In the genomic region with DNA sequence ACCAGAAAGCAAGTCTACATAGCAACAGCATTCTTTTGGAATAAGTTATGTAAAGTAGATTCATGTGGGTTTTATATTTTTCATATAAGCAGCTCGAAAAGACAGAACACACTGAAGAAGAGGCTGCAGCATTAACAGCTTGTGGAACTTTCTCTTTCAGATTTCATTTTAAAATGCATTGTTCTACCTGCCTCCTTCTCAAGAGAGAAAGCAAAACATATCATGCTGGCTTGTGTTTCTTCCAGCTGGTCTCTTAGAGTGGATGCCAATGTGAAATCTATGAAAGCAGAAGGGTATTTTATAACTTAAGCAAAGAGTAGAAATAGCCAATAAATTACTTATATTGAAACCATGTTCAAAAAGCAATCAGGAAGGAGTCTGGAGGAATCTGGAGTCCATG, we compare ENCODE assay signal across 28 mouse cellular contexts.
DNase-seq lines count a peak whose midpoint lies in the region; ATAC-seq and TF ChIP-seq lines count a peak whose summit lies in the region.
"Had no signal": no experiment of that assay in that cellular context is flagged by ENCODE, and none has a peak within 500 bp of the region (broad histone marks: within the 10 kb centered on the region; RNA-seq: fewer than 3 reads in every experiment).

No protein-coding gene starts in this region.

- no peaks in the 10 kb centered on the region for H3K27me3 ChIP-seq in forebrain, postnatal 0 days (ENCODE audit: insufficient read depth, low read length)
- no peaks in the 10 kb centered on the region for H3K27me3 ChIP-seq in forebrain, embryonic 11.5 days (ENCODE audit: control insufficient read depth, insufficient read depth, low read length)
- H3K27me3 ChIP-seq: embryonic facial prominence, embryonic 13.5 days; embryonic facial prominence, embryonic 15.5 days; forebrain, embryonic 13.5 days; forebrain, embryonic 15.5 days; Patski had no signal

- WGBS in forebrain, postnatal 0 days = 66% methylated on average over 1 of the region's 1 CpGs
- 86% methylated on average over 1 of the region's 1 CpGs for WGBS in forebrain, embryonic 11.5 days

- no peak overlapping the region for H3K27ac ChIP-seq in forebrain, postnatal 0 days (ENCODE audit: low read depth, low read length)
- no peak overlapping the region for H3K27ac ChIP-seq in forebrain, embryonic 11.5 days (ENCODE audit: low read depth, low read length)
- peak overlapping the region; percentile 74 for H3K27ac ChIP-seq in layer of hippocampus, adult 2 months
- H3K27ac ChIP-seq in left cerebral cortex, adult 2 months = peak overlapping the region; percentile 56
- H3K27ac ChIP-seq: embryonic facial prominence, embryonic 13.5 days; embryonic facial prominence, embryonic 15.5 days; forebrain, embryonic 10.5 days; forebrain, embryonic 13.5 days; forebrain, embryonic 15.5 days had no signal

- H3K4me2 ChIP-seq in forebrain, postnatal 0 days (ENCODE audit: low read depth) = no peak overlapping the region
- H3K4me2 ChIP-seq in forebrain, embryonic 11.5 days (ENCODE audit: low read depth, low read length, severe bottlenecking) = no peak overlapping the region
- H3K4me2 ChIP-seq: embryonic facial prominence, embryonic 13.5 days; embryonic facial prominence, embryonic 15.5 days; forebrain, embryonic 13.5 days; forebrain, embryonic 15.5 days had no signal

- H3K36me3 ChIP-seq in forebrain, postnatal 0 days (ENCODE audit: insufficient read depth) = no peaks in the 10 kb centered on the region
- no peaks in the 10 kb centered on the region for H3K36me3 ChIP-seq in forebrain, embryonic 11.5 days (ENCODE audit: control insufficient read depth, insufficient read depth, low read length)
- H3K36me3 ChIP-seq: embryonic facial prominence, embryonic 13.5 days; embryonic facial prominence, embryonic 15.5 days; forebrain, embryonic 10.5 days; forebrain, embryonic 15.5 days; G1E had no signal

- no peak overlapping the region for H3K9ac ChIP-seq in forebrain, postnatal 0 days
- H3K9ac ChIP-seq in forebrain, embryonic 11.5 days (ENCODE audit: low read length) = no peak overlapping the region
- H3K9ac ChIP-seq: embryonic facial prominence, embryonic 13.5 days; embryonic facial prominence, embryonic 15.5 days; forebrain, embryonic 13.5 days; forebrain, embryonic 15.5 days had no signal

- intact Hi-C loops in left cerebral cortex, adult 2 months (cut with DNase I) = loop anchor here (5.0 kb wide), 1 partner anchor 164 kb away; no protein-coding TSS in a partner anchor

- TF ChIP-seq CTCF in forebrain, postnatal 0 days (IDR thresholded peaks at IDR 0.05; ENCODE audit: low read depth) = no peak
- TF ChIP-seq CTCF in layer of hippocampus, adult 2 months (conservative IDR thresholded peaks at IDR 0.05) = no peak
- no peak for TF ChIP-seq CTCF in left cerebral cortex, adult 2 months (IDR thresholded peaks at IDR 0.05)

- no peaks in the 10 kb centered on the region for H3K4me1 ChIP-seq in forebrain, postnatal 0 days (ENCODE audit: insufficient read depth)
- H3K4me1 ChIP-seq in forebrain, embryonic 11.5 days (replicated peaks; ENCODE audit: control insufficient read depth, insufficient read depth, low read length) = no peaks in the 10 kb centered on the region
- H3K4me1 ChIP-seq: forebrain, embryonic 10.5 days; forebrain, embryonic 13.5 days; forebrain, embryonic 15.5 days had no signal

- DNase-seq in forebrain, postnatal 0 days = peak; percentile 18
- no peak for DNase-seq in forebrain, embryonic 11.5 days (ENCODE audit: low spot score)
- peak in 1 of 2 experiments; percentile 65 for DNase-seq in layer of hippocampus, adult 2 months (ENCODE audit: low spot score in 2 of 2)
- no peak for DNase-seq in layer of hippocampus, postnatal 10 days (ENCODE audit: low spot score in 2 of 2)
- no peak for DNase-seq in left cerebral cortex, adult 2 months (ENCODE audit: extremely low spot score in 1 of 2, low spot score in 2 of 2)
- no peak for DNase-seq in left cerebral cortex, adult 18-20 months (ENCODE audit: low spot score in 2 of 2)
- DNase-seq in brain, adult 2 months (ENCODE audit: low read depth, low spot score) = peak; percentile 48
- DNase-seq: adrenal gland, adult 8-10 months; adrenal gland, postnatal 14 days; adrenal gland, postnatal 36 days; B cell, adult 2 months; cerebellum, adult 11 months; cerebellum, adult 18-20 months; cerebellum, adult 8-10 months; cerebellum, adult 9-11 months; cerebellum, postnatal 14 days; cerebellum, postnatal 36 days; embryo, embryonic 11 days had no signal

- no peaks in the 10 kb centered on the region for H3K9me3 ChIP-seq in forebrain, postnatal 0 days (ENCODE audit: low read length)
- H3K9me3 ChIP-seq in forebrain, embryonic 11.5 days (ENCODE audit: control insufficient read depth, low read length) = no peaks in the 10 kb centered on the region
- H3K9me3 ChIP-seq: embryonic facial prominence, embryonic 13.5 days; embryonic facial prominence, embryonic 15.5 days; forebrain, embryonic 10.5 days; forebrain, embryonic 13.5 days; forebrain, embryonic 15.5 days had no signal

- peak; percentile 40; the same call in 1 of the 2 replicates for ATAC-seq in forebrain, postnatal 0 days
- ATAC-seq in forebrain, embryonic 11.5 days (replicated peaks; ENCODE audit: low FRiP score) = no peak
- ATAC-seq: activated CD4-positive, CD25-positive, alpha-beta regulatory T cell, adult 4 months; CD4-positive, CD25-positive, alpha-beta regulatory T cell, adult 4 months; forebrain, embryonic 13.5 days; forebrain, embryonic 15.5 days; Patski had no signal

- no peak overlapping the region for H3K4me3 ChIP-seq in forebrain, postnatal 0 days (ENCODE audit: low read depth, low read length)
- H3K4me3 ChIP-seq in forebrain, embryonic 11.5 days (ENCODE audit: low read depth, low read length) = no peak overlapping the region
- no peak overlapping the region for H3K4me3 ChIP-seq in layer of hippocampus, adult 2 months
- H3K4me3 ChIP-seq in left cerebral cortex, adult 2 months = no peak overlapping the region
- H3K4me3 ChIP-seq: embryonic facial prominence, embryonic 13.5 days; embryonic facial prominence, embryonic 15.5 days; erythroblast, embryonic 14.5 days; forebrain, embryonic 10.5 days; forebrain, embryonic 13.5 days; forebrain, embryonic 15.5 days had no signal

Comparison
In these comparisons a context has a peak if more than half of its experiments do, and no peak if none do; other contexts are left out.
1. DNase-seq: peak in forebrain, postnatal 0 days (single experiment) and brain, adult 2 months (single experiment); none in forebrain, embryonic 11.5 days (single experiment), layer of hippocampus, postnatal 10 days (0 of 2), left cerebral cortex, adult 2 months (0 of 2) and left cerebral cortex, adult 18-20 months (0 of 2).
2. H3K27ac ChIP-seq: peak in layer of hippocampus, adult 2 months (single experiment) and left cerebral cortex, adult 2 months (single experiment); none in forebrain, postnatal 0 days (single experiment) and forebrain, embryonic 11.5 days (single experiment).